In genomic region chr11:6859096-6859495, GRCm38 (mm10) we compare ENCODE assay signal across 29 mouse cellular contexts. TPM values are rescaled to one million over a fixed set of nuclear protein-coding genes. Genes with fewer than 3 reads are reported as not detected.
DNase-seq lines count a peak whose midpoint lies in the region; ATAC-seq and TF ChIP-seq lines count a peak whose summit lies in the region.
"Had no signal": no experiment of that assay in that cellular context is flagged by ENCODE, and none has a peak within 500 bp of the region (broad histone marks: within the 10 kb centered on the region; RNA-seq: fewer than 3 reads in every experiment).

No protein-coding gene starts in this region.

- no peak overlapping the region for H3K4me3 ChIP-seq in heart, embryonic 11.5 days (ENCODE audit: low read depth, low read length)
- H3K4me3 ChIP-seq in megakaryocyte, embryonic 14.5 days (replicated peaks): peak overlapping the region; percentile 79
- H3K4me3 ChIP-seq in neural tube, embryonic 13.5 days: no peak overlapping the region
- H3K4me3 ChIP-seq in neural tube, embryonic 15.5 days (replicated peaks): no peak overlapping the region
- no peak overlapping the region for H3K4me3 ChIP-seq in midbrain, postnatal 0 days (ENCODE audit: low read depth, low read length)
- no peak overlapping the region for H3K4me3 ChIP-seq in kidney, embryonic 14.5 days (ENCODE audit: low read length)
- H3K4me3 ChIP-seq: embryonic facial prominence, embryonic 15.5 days; erythroblast, embryonic 14.5 days; forebrain, embryonic 15.5 days; heart, adult 2 months; heart, embryonic 12.5 days; hindbrain, embryonic 15.5 days had no signal

- ATAC-seq in heart, embryonic 11.5 days (replicated peaks; ENCODE audit: insufficient number of reproducible peaks, low FRiP score, low TSS enrichment): no peak
- no peak for ATAC-seq in megakaryocyte, adult 5-6 weeks (ENCODE audit: poor library complexity, severe bottlenecking)
- ATAC-seq in neural tube, embryonic 13.5 days (ENCODE audit: low read depth): no peak
- ATAC-seq in neural tube, embryonic 15.5 days (ENCODE audit: low FRiP score): no peak
- ATAC-seq in midbrain, postnatal 0 days (ENCODE audit: low FRiP score): 0 out of 2 replicates have a peak, but pooled peaks have one; percentile 47
- no peak for ATAC-seq in kidney, embryonic 14.5 days (ENCODE audit: low FRiP score, low TSS enrichment)
- ATAC-seq: CD4-positive, CD25-positive, alpha-beta regulatory T cell, adult 4 months had no signal

- H3K27me3 ChIP-seq in heart, embryonic 11.5 days (ENCODE audit: control insufficient read depth, insufficient read depth, low read length): no peaks in the 10 kb centered on the region
- H3K27me3 ChIP-seq in megakaryocyte, embryonic 14.5 days (replicated peaks): no peaks in the 10 kb centered on the region
- H3K27me3 ChIP-seq in neural tube, embryonic 13.5 days: no peaks in the 10 kb centered on the region
- H3K27me3 ChIP-seq in neural tube, embryonic 15.5 days (replicated peaks): no peaks in the 10 kb centered on the region
- no peaks in the 10 kb centered on the region for H3K27me3 ChIP-seq in midbrain, postnatal 0 days (ENCODE audit: insufficient read depth, low read length)
- no peaks in the 10 kb centered on the region for H3K27me3 ChIP-seq in kidney, embryonic 14.5 days (ENCODE audit: control insufficient read depth, insufficient read depth, low read length)
- H3K27me3 ChIP-seq: embryonic facial prominence, embryonic 15.5 days; forebrain, embryonic 15.5 days; heart, embryonic 12.5 days; hindbrain, embryonic 15.5 days had no signal

- H3K4me1 ChIP-seq in heart, embryonic 11.5 days (ENCODE audit: control insufficient read depth, insufficient read depth, low read length): peaks cover 6% of the 10 kb centered on the region; the same call in 1 of the 2 replicates
- H3K4me1 ChIP-seq in megakaryocyte, embryonic 14.5 days: no peaks in the 10 kb centered on the region
- H3K4me1 ChIP-seq in neural tube, embryonic 13.5 days (replicated peaks): peaks cover 21% of the 10 kb centered on the region
- peaks cover 10% of the 10 kb centered on the region for H3K4me1 ChIP-seq in neural tube, embryonic 15.5 days
- H3K4me1 ChIP-seq in midbrain, postnatal 0 days (ENCODE audit: insufficient read depth, low read length): no peaks in the 10 kb centered on the region
- H3K4me1 ChIP-seq in kidney, embryonic 14.5 days (ENCODE audit: control insufficient read depth, insufficient read depth, low read length): no peaks in the 10 kb centered on the region
- H3K4me1 ChIP-seq: embryonic facial prominence, embryonic 15.5 days had no signal

- H3K4me2 ChIP-seq in heart, embryonic 11.5 days: no peak overlapping the region
- H3K4me2 ChIP-seq in neural tube, embryonic 13.5 days: no peak overlapping the region
- no peak overlapping the region for H3K4me2 ChIP-seq in neural tube, embryonic 15.5 days
- no peak overlapping the region for H3K4me2 ChIP-seq in midbrain, postnatal 0 days (ENCODE audit: low read depth, low read length, poor library complexity, severe bottlenecking)
- no peak overlapping the region for H3K4me2 ChIP-seq in kidney, embryonic 14.5 days (replicated peaks; ENCODE audit: low read depth, low read length)
- H3K4me2 ChIP-seq: embryonic facial prominence, embryonic 15.5 days; forebrain, embryonic 15.5 days; heart, embryonic 12.5 days; hindbrain, embryonic 15.5 days had no signal

- peak; percentile 59 for DNase-seq in heart, adult 11 months
- DNase-seq in midbrain, postnatal 0 days (ENCODE audit: low spot score): no peak
- DNase-seq: adrenal gland, adult 8-10 months; adrenal gland, postnatal 36 days; B cell, adult 2 months; cerebellum, adult 2 months; cerebellum, postnatal 14 days; embryo, embryonic 11 days; gastrocnemius, postnatal 10 days; heart, adult 2 months had no signal

- H3K9me3 ChIP-seq in heart, embryonic 11.5 days (replicated peaks; ENCODE audit: control insufficient read depth, low read length): no peaks in the 10 kb centered on the region
- no peaks in the 10 kb centered on the region for H3K9me3 ChIP-seq in megakaryocyte, embryonic 14.5 days
- H3K9me3 ChIP-seq in neural tube, embryonic 13.5 days: no peaks in the 10 kb centered on the region
- no peaks in the 10 kb centered on the region for H3K9me3 ChIP-seq in neural tube, embryonic 15.5 days (replicated peaks)
- H3K9me3 ChIP-seq in midbrain, postnatal 0 days (ENCODE audit: low read length): no peaks in the 10 kb centered on the region
- H3K9me3 ChIP-seq in kidney, embryonic 14.5 days (ENCODE audit: control insufficient read depth, low read length): no peaks in the 10 kb centered on the region
- H3K9me3 ChIP-seq: embryonic facial prominence, embryonic 15.5 days; forebrain, embryonic 15.5 days; G1E; hindbrain, embryonic 15.5 days had no signal

- no peak overlapping the region for H3K9ac ChIP-seq in heart, embryonic 11.5 days (ENCODE audit: low read depth, low read length)
- H3K9ac ChIP-seq in neural tube, embryonic 13.5 days: no peak overlapping the region
- no peak overlapping the region for H3K9ac ChIP-seq in neural tube, embryonic 15.5 days (replicated peaks)
- no peak overlapping the region for H3K9ac ChIP-seq in midbrain, postnatal 0 days (replicated peaks; ENCODE audit: low read length, poor library complexity, severe bottlenecking)
- H3K9ac ChIP-seq in kidney, embryonic 14.5 days (ENCODE audit: low read depth, low read length): no peak overlapping the region
- H3K9ac ChIP-seq: embryonic facial prominence, embryonic 15.5 days; forebrain, embryonic 15.5 days; heart, embryonic 12.5 days; hindbrain, embryonic 15.5 days had no signal

- no peaks in the 10 kb centered on the region for H3K36me3 ChIP-seq in heart, embryonic 11.5 days (ENCODE audit: control insufficient read depth, insufficient read depth, low read length)
- no peaks in the 10 kb centered on the region for H3K36me3 ChIP-seq in megakaryocyte, embryonic 14.5 days (replicated peaks; ENCODE audit: low read length)
- H3K36me3 ChIP-seq in neural tube, embryonic 13.5 days: no peaks in the 10 kb centered on the region
- H3K36me3 ChIP-seq in neural tube, embryonic 15.5 days: no peaks in the 10 kb centered on the region
- H3K36me3 ChIP-seq in midbrain, postnatal 0 days (ENCODE audit: insufficient read depth, low read length): no peaks in the 10 kb centered on the region
- no peaks in the 10 kb centered on the region for H3K36me3 ChIP-seq in kidney, embryonic 14.5 days (ENCODE audit: control insufficient read depth, insufficient read depth, low read length)
- H3K36me3 ChIP-seq: embryonic facial prominence, embryonic 15.5 days; forebrain, embryonic 15.5 days; G1E; heart, embryonic 12.5 days; hindbrain, embryonic 15.5 days had no signal

- H3K27ac ChIP-seq in heart, embryonic 11.5 days (ENCODE audit: low read depth, low read length): no peak overlapping the region
- peak overlapping the region; percentile 74 for H3K27ac ChIP-seq in neural tube, embryonic 13.5 days (replicated peaks)
- H3K27ac ChIP-seq in neural tube, embryonic 15.5 days (replicated peaks): no peak overlapping the region
- H3K27ac ChIP-seq in midbrain, postnatal 0 days (ENCODE audit: low read depth, low read length): no peak overlapping the region
- H3K27ac ChIP-seq in kidney, embryonic 14.5 days (ENCODE audit: low read depth, low read length): no peak overlapping the region
- H3K27ac ChIP-seq: embryonic facial prominence, embryonic 15.5 days; heart, adult 2 months had no signal

- TF ChIP-seq CTCF in midbrain, postnatal 0 days (IDR thresholded peaks at IDR 0.05): no peak

- 83% methylated on average over 8 of the region's 8 CpGs for WGBS in heart, embryonic 11.5 days (ENCODE audit: insufficient replicate concordance)
- 91% methylated on average over 8 of the region's 8 CpGs for WGBS in neural tube, embryonic 13.5 days
- 92% methylated on average over 8 of the region's 8 CpGs for WGBS in neural tube, embryonic 15.5 days
- 88% methylated on average over 8 of the region's 8 CpGs for WGBS in midbrain, postnatal 0 days
- 90% methylated on average over 8 of the region's 8 CpGs for WGBS in kidney, embryonic 14.5 days

RNA-seq across cellular contexts. Expression of gene Gm11983, which starts 21.6 kb away (rescaled TPM):
- not detected in 2 replicates for polyA plus RNA-seq in heart, embryonic 11.5 days (2014; fragmentation: Nextera tagmentation; extraction: Ambion mirVana)
- polyA plus RNA-seq in megakaryocyte, embryonic 14.5 days (2012; ENCODE audit: insufficient read depth, low replicate concordance): not detected in 2 replicates
- not detected in 2 replicates for total RNA-seq in megakaryocyte, adult 5-6 weeks (2015)
- not detected in 2 replicates for total RNA-seq in megakaryocyte, adult 5-6 weeks (2017)
- not detected in 2 replicates for polyA plus RNA-seq in neural tube, embryonic 13.5 days (2015; fragmentation: Nextera tagmentation; extraction: Ambion mirVana)
- polyA plus RNA-seq in neural tube, embryonic 15.5 days (2015; fragmentation: Nextera tagmentation; extraction: Ambion mirVana): 0.14 TPM in 1 of 2 replicates, not detected in the other
- not detected in 2 replicates for total RNA-seq in midbrain, postnatal 0 days (2014; rRNA removed)
- polyA plus RNA-seq in midbrain, postnatal 0 days (2015; fragmentation: Nextera tagmentation; extraction: Ambion mirVana): not detected in 2 replicates
- not detected in 2 replicates for polyA plus RNA-seq in kidney, embryonic 14.5 days (2014; fragmentation: Nextera tagmentation; extraction: Ambion mirVana)
- total RNA-seq: adrenal gland, adult 8-10 months; adrenal gland, postnatal 36 days; common myeloid progenitor, adult 5-6 weeks; gastrocnemius, postnatal 10 days; gastrocnemius, postnatal 4 days; heart, adult 2 months; heart, postnatal 25 days had no signal
- polyA plus RNA-seq: CD4-positive, CD25-positive, alpha-beta regulatory T cell, adult 4 months; cerebellum, adult 2 months; embryonic facial prominence, embryonic 11.5 days; embryonic facial prominence, embryonic 15.5 days; erythroblast, embryonic 14.5 days; forebrain, embryonic 11.5 days; forebrain, embryonic 15.5 days; G1E; heart, adult 2 months; heart, embryonic 12.5 days; heart, embryonic 16.5 days; hindbrain, embryonic 15.5 days had no signal
